Mouse (Mus musculus): ENCODE data around the gene Ptprm.

GRCm38 (mm10) chr17:66785586-66785985, 568.7 kb downstream of the Ptprm start:
- TF ChIP-seq CTCF (IDR thresholded peaks at IDR 0.05; ENCODE audit: insufficient read depth, low read depth, low read length) (no peak), POLR2A (IDR thresholded peaks at IDR 0.05; ENCODE audit: insufficient read depth, low read depth, low read length) (no peak)
